Mouse (Mus musculus) lung, adult 2 months (tissue): ENCODE data around the gene Lonp2. TPM values are rescaled to one million over a fixed set of nuclear protein-coding genes. Genes with fewer than 3 reads are reported as not detected.

ENCODE experiments used
- DNase-seq: peaks from one replicate; pipeline ENCODE4 v3.0.0; 2022
- H3K4me1 ChIP-seq: fragments of 200-500 bp; 2 replicates; pipeline ENCODE4 v1.6.1; 2011; ENCODE audit warnings: low read length; ENCODE audit not compliant: control insufficient read depth, insufficient read depth
- H3K4me3 ChIP-seq: fragments of 200-500 bp; replicated peaks from 2 replicates; pipeline ENCODE3; 2011; ENCODE audit warnings: low read depth, mild to moderate bottlenecking, control low read depth, low read length; ENCODE audit errors: extremely low read depth
- CTCF ChIP-seq: fragments of 200-500 bp; IDR thresholded peaks from 2 replicates; pipeline ENCODE4 v1.5.1; 2011; ENCODE audit warnings: mild to moderate bottlenecking, low read length, control low read depth; ENCODE audit not compliant: insufficient read depth
- POLR2A ChIP-seq: fragments of 200-500 bp; IDR thresholded peaks from 2 replicates; pipeline ENCODE4 v1.6.1; 2011; ENCODE audit warnings: low read depth, mild to moderate bottlenecking, control low read depth, low read length, borderline replicate concordance; ENCODE audit errors: extremely low read depth
- WGBS: fragments of 180-500 bp; shearing (Covaris S2); methylation state at CpG from one replicate; pipeline ENCODE4 v1.1.7; 2018; 5-methylcytosine and 5-hydroxymethylcytosine counted together
- polyA plus RNA-seq: library from polyadenylated mRNA; depleted of rRNA; stranded (reverse); fragments of >200 nt; gene quantifications from 2 replicates; pipeline ENCODE4 v1.2.3, GENCODE M21; 2012

Gene Lonp2
- polyA plus RNA-seq, 1 experiment: 61.4 TPM

DNA sequence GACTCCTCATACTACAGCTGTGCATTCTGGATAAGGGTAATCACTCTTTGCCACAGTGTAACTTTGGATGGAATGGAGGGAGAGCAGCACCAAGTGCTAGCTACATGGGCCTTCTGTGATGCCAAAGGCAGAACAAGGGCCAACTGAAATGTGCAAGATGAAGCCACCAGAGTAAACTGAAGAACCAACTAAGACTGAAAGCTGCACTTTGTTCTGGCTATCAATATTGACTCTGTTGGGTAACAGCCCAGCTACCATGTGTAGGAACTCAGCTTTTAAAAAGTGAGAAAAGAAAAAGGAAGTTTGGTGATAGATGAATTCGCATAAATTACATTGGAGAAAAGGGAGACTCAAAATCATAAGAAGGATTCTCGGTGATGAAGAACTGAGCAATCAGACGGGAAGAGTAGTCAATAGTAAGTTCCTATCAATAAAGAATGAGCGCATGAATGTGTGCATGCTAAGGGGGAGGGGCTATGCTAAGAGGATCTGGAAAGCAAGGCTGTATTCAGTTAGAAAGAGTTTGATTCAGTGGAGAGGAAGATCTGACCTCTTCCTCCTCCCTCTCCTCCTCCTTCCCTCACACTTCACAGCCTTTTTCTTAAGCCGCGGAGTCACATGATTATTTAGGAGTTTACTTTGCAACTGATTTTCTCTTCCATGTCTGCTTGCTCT, 8.6 kb upstream of the Lonp2 start:
- Histone ChIP-seq H3K4me3 (no peak overlapping the region), H3K4me1 (no peaks in the 10 kb centered on the region)
- no peak for TF ChIP-seq POLR2A
- TF ChIP-seq CTCF: no peak
- DNase-seq: no peak
- 86% methylated on average over 6 of the region's 6 CpGs for WGBS

DNA sequence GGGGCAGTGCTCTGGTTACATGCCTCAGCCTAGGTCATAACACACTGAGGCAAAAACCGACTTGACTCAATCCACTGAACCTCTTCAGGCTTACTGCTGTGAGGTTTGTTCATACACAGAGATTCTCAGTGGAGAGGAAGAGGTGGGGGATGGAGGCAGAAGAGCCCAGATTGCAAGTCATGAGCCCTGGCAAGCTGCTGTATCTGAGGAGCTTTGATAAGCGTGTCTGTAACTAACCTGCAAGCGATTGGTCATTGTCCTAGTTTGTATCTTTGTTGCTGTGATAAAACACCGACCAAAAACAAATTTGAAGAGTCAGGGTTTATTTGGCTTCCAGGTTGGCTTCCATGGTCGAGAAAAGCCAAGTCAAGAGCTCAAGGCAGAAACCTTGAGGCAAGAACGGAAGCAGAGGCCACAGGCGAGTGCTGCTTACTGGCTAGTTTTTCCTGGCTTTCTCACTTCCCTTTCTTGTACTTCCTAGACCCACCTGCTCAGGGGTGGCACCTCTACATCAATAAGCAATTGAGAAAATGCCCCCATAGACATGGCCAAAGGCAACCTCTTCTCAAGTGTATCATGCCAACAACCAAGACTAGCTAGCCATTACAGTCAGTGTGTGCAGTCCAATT, 6.0 kb upstream of the Lonp2 start:
- DNase-seq: no peak
- no peak overlapping the region for H3K4me3 ChIP-seq
- WGBS: 58% methylated on average over 7 of the region's 7 CpGs
- no peaks in the 10 kb centered on the region for H3K4me1 ChIP-seq
- TF ChIP-seq CTCF (no peak), POLR2A (no peak)

DNA sequence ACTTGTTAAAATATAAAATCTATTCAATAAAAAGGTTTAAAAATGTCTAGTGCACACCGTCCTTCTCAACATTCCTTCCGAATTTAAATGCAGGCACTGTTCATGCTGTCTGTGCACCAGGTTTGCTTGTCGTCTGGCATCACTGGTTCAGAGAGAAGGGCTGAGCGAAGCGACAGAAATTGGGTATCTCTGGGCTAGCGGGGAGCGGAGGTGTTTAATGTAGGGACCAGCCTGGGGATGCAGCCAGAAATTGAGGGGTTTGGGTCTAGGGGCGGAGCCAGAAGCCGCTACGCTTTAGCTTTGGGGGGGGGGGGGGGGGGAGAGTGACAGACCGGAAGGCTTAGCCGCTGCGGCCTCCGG, 312 bp upstream of the Lonp2 start:
- H3K4me1 ChIP-seq: peaks cover 10% of the 10 kb centered on the region; the same call in 1 of the 2 replicates
- TF ChIP-seq CTCF (no peak), POLR2A (no peak)
- DNase-seq: no peak
- H3K4me3 ChIP-seq: peak overlapping the region; percentile 100
- WGBS: under 1% methylated on average over 14 of the region's 14 CpGs

DNA sequence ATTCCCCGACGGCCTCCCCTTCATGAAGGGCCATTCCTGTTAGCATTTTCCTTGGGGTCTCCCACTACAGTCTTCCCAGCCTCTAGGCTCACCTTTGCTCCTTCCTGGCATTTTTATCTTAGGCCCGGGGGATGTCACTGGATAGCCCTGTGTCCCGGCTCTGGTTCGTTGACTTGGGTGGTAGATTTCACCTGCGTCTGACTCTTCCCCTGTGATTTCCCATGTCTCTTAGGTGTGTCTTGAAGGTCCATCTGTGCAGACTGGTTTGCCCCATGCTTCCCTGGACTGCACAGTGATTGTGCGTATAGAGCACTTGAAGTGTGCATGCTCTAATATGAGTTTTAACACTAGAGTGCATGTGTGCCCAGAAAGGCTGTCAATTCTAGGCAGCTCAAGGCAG, 1.1 kb downstream of the Lonp2 start:
- 18% methylated on average over 7 of the region's 7 CpGs for WGBS
- peak; percentile 14 for DNase-seq
- no peak for TF ChIP-seq CTCF
- TF ChIP-seq POLR2A: no peak
- Histone ChIP-seq H3K4me3 (peak overlapping the region; percentile 54), H3K4me1 (peaks cover 10% of the 10 kb centered on the region; the same call in 1 of the 2 replicates)

DNA sequence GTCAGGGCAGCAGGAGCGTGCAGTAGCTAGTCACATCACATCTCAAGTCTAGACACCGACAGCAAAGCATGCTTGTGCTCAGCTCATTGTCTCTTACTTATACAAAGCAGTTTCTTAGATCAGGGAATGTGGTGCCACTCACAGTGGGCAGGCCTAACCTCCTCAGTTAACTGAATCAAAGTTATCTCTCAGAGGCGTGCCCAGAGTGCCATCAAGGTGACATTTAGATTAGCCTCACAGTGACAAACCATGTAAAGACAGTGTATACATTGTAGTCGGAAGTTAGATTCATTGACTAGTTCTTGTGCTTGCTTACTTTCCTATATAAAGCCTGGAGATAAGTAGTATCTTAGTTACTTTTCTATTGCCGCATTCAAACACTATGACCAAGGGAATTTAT, 6.4 kb downstream of the Lonp2 start:
- DNase-seq: no peak
- WGBS: 88% methylated on average over 5 of the region's 5 CpGs
- Histone ChIP-seq H3K4me1 (peaks cover 6% of the 10 kb centered on the region), H3K4me3 (no peak overlapping the region)
- TF ChIP-seq POLR2A (no peak), CTCF (no peak)

DNA sequence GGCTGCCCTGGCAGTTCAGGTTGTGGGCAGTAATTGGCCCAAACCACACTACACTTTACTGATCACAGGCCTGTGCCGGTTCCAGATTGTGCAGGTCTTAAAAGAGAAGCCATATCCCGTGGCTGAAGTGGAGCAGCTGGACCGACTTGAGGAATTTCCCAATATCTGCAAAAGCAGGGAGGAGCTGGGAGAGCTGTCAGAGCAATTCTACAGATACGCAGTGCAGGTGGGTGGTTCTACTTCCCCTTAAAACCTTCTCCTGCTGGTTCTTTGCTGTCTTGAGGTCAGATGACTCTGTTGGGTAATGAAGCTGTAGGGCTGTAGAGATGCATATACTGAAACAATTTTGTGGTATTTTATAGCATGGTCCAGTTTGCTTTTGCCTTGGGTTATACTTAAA, 7.6 kb downstream of the Lonp2 start:
- TF ChIP-seq CTCF: no peak
- no peak for TF ChIP-seq POLR2A
- Histone ChIP-seq H3K4me1 (peaks cover 4% of the 10 kb centered on the region), H3K4me3 (no peak overlapping the region)
- WGBS: 56% methylated on average over 4 of the region's 4 CpGs
- DNase-seq: peak; percentile 11

DNA sequence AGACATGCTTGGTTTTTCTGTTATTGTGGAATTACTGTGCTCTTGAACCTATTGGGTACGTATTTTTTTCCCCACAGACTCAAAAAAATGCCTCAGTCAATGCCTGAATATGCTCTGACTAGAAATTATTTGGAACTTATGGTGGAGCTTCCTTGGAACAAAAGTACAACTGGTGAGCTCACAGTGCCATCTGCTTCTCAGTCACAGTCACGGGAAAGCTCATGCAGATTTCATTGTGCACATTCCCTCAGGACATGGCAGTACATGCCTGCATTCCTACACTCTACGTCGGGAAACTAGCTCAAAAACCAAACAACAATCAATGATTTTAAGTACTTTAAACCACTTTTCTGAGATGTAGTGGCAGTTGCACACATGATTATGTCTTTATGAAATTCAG, 14.0 kb downstream of the Lonp2 start:
- 87% methylated on average over 4 of the region's 4 CpGs for WGBS
- no peak overlapping the region for H3K4me3 ChIP-seq
- no peaks in the 10 kb centered on the region for H3K4me1 ChIP-seq
- no peak for DNase-seq
- no peak for TF ChIP-seq POLR2A
- no peak for TF ChIP-seq CTCF

DNA sequence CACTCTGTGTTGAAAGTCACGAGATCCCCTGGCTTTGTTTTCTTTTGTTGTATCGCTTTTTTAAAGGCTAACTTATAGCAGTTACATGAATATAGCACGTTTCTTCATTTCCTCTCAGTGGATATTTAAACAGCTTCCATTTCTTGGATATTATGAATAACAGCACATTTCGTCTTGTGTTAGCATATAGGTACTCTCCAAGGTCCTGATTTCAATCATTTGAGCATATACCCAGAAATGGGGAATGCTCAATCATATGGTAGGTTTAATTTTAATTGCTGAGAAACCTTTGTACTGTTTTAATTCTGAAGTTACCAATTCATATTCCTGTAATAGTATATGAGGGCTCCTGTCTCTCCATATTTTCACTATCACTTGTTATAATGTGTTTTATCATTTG, 15.1 kb downstream of the Lonp2 start:
- Histone ChIP-seq H3K4me3 (no peak overlapping the region), H3K4me1 (no peaks in the 10 kb centered on the region)
- no peak for DNase-seq
- TF ChIP-seq POLR2A: no peak
- TF ChIP-seq CTCF: no peak
- WGBS: 80% methylated on average over 4 of the region's 4 CpGs

DNA sequence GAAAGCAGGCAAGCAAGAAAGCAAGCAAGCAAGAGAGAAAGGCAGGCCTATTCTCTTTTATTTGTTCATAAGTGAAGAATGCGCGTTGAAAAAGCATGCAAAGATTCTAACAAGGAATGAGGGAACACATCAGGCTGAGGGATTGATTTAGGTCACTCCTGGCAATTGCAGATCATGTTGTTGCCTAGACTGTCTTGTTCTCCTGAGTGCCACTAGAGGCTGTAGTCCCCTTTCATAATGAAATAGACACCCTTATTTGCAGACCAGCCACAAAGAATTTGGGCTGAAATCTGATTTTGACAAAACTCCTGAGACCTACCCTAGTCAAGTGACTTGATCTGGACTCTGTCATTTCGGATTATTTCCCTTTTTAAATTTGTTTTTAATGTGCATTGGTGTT, 18.8 kb downstream of the Lonp2 start:
- TF ChIP-seq CTCF: no peak
- TF ChIP-seq POLR2A: no peak
- Histone ChIP-seq H3K4me3 (no peak overlapping the region), H3K4me1 (no peaks in the 10 kb centered on the region)
- DNase-seq: no peak
- WGBS: 74% methylated on average over 3 of the region's 3 CpGs

DNA sequence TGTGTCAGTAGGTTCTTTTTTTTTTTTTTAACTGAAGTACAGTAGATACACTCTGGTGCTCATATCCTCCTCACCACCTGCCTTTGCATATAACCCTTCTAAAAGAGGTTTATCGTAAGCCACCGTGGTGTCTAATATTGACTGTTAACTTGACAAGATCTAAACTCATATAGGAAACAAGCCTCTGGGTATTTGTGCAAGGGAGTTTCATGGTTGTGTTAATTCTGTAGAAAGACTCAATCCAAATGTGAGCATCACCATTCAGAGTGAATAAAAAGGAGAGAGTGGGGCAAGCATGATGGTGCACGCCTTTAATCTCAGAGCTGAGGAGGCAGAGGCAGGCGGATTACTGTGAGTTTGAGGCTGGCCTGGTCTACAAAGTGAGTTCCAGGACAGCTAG, 20.8 kb downstream of the Lonp2 start:
- no peaks in the 10 kb centered on the region for H3K4me1 ChIP-seq
- H3K4me3 ChIP-seq: no peak overlapping the region
- WGBS: 93% methylated on average over 4 of the region's 4 CpGs
- no peak for TF ChIP-seq POLR2A
- no peak for DNase-seq
